Mouse (Mus musculus): Measurements from ENCODE around the gene Adgrg6. TPM values are rescaled to one million over a fixed set of nuclear protein-coding genes. Genes with fewer than 3 reads are reported as not detected.

Gene Adgrg6
- total RNA-seq, 2 experiments from 2014 or later, result 0.92 to 1.2 TPM

- no peak for DNase-seq (ENCODE audit: extremely low spot score in 1 of 2, low spot score in 1 of 2)
Measured at GRCm38 (mm10) chr10:14495204-14495603, 50.3 kb downstream of the Adgrg6 start.

- no peak for DNase-seq (ENCODE audit: extremely low spot score in 1 of 2, low spot score in 1 of 2)
Measured at GRCm38 (mm10) chr10:14491838-14492237, 53.6 kb downstream of the Adgrg6 start.

GRCm38 (mm10) chr10:14483257-14483656 is 62.2 kb downstream of the Adgrg6 start:
- no peak for DNase-seq (ENCODE audit: extremely low spot score in 1 of 2, low spot score in 1 of 2)

- peak in 1 of 2 experiments; percentile 11 for DNase-seq (ENCODE audit: extremely low spot score in 1 of 2, low spot score in 1 of 2)
Measured at GRCm38 (mm10) chr10:14482483-14482882, 63.0 kb downstream of the Adgrg6 start.

GRCm38 (mm10) chr10:14480928-14481327 is 64.5 kb downstream of the Adgrg6 start:
- DNase-seq (ENCODE audit: extremely low spot score in 1 of 2, low spot score in 1 of 2), result no peak

GRCm38 (mm10) chr10:14476393-14476792 is 69.1 kb downstream of the Adgrg6 start:
- no peak for DNase-seq (ENCODE audit: extremely low spot score in 1 of 2, low spot score in 1 of 2)

- DNase-seq (ENCODE audit: extremely low spot score in 1 of 2, low spot score in 1 of 2), result no peak
Measured at GRCm38 (mm10) chr10:14475641-14476040, 69.8 kb downstream of the Adgrg6 start.

GRCm38 (mm10) chr10:14474541-14475305 is 70.7 kb downstream of the Adgrg6 start:
- DNase-seq (ENCODE audit: extremely low spot score in 1 of 2, low spot score in 1 of 2), result no peak

- DNase-seq (ENCODE audit: extremely low spot score in 1 of 2, low spot score in 1 of 2), result no peak
Measured at GRCm38 (mm10) chr10:14471039-14471550, 74.4 kb downstream of the Adgrg6 start.

GRCm38 (mm10) chr10:14468623-14469022 is 76.8 kb downstream of the Adgrg6 start:
- no peak for DNase-seq (ENCODE audit: extremely low spot score in 1 of 2, low spot score in 1 of 2)

GRCm38 (mm10) chr10:14463796-14464511 is 81.5 kb downstream of the Adgrg6 start:
- no peak for DNase-seq (ENCODE audit: extremely low spot score in 1 of 2, low spot score in 1 of 2)

GRCm38 (mm10) chr10:14460933-14461514 is 84.4 kb downstream of the Adgrg6 start:
- no peak for DNase-seq (ENCODE audit: extremely low spot score in 1 of 2, low spot score in 1 of 2)

- DNase-seq (ENCODE audit: extremely low spot score in 1 of 2, low spot score in 1 of 2), result no peak
Measured at GRCm38 (mm10) chr10:14460252-14460932, 85.1 kb downstream of the Adgrg6 start.

GRCm38 (mm10) chr10:14459819-14460218 is 85.6 kb downstream of the Adgrg6 start:
- DNase-seq (ENCODE audit: extremely low spot score in 1 of 2, low spot score in 1 of 2), result no peak

- no peak for DNase-seq (ENCODE audit: extremely low spot score in 1 of 2, low spot score in 1 of 2)
Measured at GRCm38 (mm10) chr10:14459330-14459729, 86.1 kb downstream of the Adgrg6 start.

- DNase-seq (ENCODE audit: extremely low spot score in 1 of 2, low spot score in 1 of 2), result no peak
Measured at GRCm38 (mm10) chr10:14454481-14454880, 91.0 kb downstream of the Adgrg6 start.

- DNase-seq (ENCODE audit: extremely low spot score in 1 of 2, low spot score in 1 of 2), result no peak
Measured at GRCm38 (mm10) chr10:14451811-14452210, 93.6 kb downstream of the Adgrg6 start.

- peak in 1 of 2 experiments; percentile 4 for DNase-seq (ENCODE audit: extremely low spot score in 1 of 2, low spot score in 1 of 2)
Measured at GRCm38 (mm10) chr10:14450073-14450472, 95.4 kb downstream of the Adgrg6 start.

GRCm38 (mm10) chr10:14445590-14446291 is 99.7 kb downstream of the Adgrg6 start:
- DNase-seq (ENCODE audit: extremely low spot score in 1 of 2, low spot score in 1 of 2), result no peak
